Mouse (Mus musculus): ENCODE measurements around the gene Rabggta. TPM values are rescaled to one million over a fixed set of nuclear protein-coding genes. Genes with fewer than 3 reads are reported as not detected.
A peak's percentile ranks its signal among the peaks of the same experiment; 100 is the strongest.

Rabggta gene
- 10 to 100 TPM; 10.4 to 11.5 TPM for total RNA-seq (2021)
- long read RNA-seq, experiment 1, transcript Rabggta-202 (17 exons, 1,886 nt), result major isoform, 22 of 28 reads
- long read RNA-seq, experiment 1, partial matches to known transcripts, result 1 of 28 reads
- long read RNA-seq, experiment 1, other reads (novel, unspliced or antisense), result 0 of 28 reads
- long read RNA-seq, experiment 2, transcript Rabggta-202 (17 exons, 1,886 nt), result major isoform, 9 of 17 reads
- long read RNA-seq, experiment 2, partial matches to known transcripts, result 1 of 17 reads
- long read RNA-seq, experiment 2, other reads (novel, unspliced or antisense), result 1 of 17 reads

DNA sequence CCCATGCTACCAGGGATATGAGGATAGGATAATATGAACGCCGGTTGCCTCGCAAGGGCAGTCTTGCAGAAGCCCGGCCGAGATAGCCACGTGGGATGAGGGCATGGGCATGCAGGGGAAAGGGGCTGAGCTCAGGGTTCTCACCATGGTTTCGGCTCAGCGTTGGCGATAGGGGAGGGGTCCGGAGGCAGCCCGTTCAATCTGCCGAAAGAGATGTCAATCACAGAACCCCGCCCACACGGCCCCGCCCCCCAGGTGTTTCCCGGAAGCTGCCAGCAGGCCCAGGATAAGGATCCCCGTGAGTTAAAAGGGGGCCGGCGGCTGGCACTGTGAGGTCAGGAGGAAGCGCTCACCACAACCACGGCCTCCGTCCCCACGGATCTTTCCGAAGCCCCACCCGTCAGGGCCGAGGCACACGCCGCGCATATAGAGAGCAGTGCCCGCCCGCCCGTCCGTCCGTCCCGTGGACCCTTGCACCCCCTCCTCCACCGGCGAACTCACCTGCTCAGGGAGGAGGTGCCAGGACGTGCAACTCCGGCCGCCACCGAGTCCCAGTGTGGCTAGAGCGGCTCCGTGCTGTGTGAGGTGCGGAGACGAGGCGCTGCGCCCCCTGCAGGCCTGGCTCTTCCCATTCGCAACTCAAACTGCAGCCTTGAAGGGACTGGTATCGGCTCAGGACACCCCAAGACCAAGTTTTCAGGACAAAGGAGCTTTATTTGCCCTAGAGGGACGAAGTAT is at the start of gene Rabggta:
Rabggta (minus strand) TSS at position 564 of the 738 bp plus-strand sequence.
- DNase-seq (ENCODE audit: low spot score), result peak; percentile 88

DNA sequence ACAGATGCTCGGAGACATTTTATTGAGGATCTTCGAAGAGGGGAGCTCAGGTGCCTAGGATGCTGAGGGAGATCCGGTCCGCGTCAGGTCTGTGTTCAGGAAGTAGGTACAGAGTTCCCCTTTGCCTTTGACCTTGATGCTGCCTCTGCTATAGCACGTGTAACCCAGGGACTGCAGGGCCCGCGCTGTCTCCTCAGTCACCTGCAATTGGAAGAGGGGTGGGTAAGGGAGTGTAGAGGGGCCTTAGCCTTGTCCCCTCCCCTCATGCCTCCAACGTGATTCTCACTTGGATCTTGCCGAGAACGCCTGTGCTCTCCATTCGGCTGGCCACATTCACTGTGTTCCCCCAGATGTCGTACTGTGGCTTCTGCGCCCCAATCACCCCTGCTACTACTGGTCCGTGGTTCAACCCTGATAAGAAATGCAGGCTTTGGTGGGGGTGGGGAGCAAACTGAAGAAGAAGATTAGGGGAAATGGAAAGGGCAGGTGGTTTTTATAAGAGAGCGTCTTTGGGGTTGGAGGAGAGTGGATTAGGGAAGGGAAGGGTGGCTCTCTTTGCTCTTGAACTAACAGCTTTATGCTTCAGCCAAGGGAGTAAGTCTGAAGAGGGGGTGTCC is 47.1 kb upstream of the Rabggta start:
- DNase-seq (ENCODE audit: low spot score), result no peak

DNA sequence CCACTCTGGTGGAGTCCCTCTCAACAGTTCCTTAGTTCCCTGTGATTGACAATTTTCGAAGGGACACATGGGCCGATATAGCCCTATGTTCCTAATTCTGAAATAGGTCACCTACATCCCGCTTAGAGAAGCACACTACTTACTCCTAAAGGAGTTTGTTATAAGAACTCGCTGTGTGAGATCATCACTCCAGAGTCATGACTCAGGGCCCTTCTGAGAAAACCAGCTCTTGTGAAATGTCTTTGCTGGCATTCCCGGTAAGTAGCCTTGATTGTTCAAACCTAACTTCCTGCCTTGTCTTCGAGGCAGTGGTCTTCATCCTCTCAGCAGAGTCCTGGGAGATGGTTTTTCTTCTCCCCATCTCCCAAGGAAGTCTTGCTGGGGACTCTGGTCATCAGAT is 46.5 kb upstream of the Rabggta start:
- DNase-seq (ENCODE audit: low spot score), result no peak

DNA sequence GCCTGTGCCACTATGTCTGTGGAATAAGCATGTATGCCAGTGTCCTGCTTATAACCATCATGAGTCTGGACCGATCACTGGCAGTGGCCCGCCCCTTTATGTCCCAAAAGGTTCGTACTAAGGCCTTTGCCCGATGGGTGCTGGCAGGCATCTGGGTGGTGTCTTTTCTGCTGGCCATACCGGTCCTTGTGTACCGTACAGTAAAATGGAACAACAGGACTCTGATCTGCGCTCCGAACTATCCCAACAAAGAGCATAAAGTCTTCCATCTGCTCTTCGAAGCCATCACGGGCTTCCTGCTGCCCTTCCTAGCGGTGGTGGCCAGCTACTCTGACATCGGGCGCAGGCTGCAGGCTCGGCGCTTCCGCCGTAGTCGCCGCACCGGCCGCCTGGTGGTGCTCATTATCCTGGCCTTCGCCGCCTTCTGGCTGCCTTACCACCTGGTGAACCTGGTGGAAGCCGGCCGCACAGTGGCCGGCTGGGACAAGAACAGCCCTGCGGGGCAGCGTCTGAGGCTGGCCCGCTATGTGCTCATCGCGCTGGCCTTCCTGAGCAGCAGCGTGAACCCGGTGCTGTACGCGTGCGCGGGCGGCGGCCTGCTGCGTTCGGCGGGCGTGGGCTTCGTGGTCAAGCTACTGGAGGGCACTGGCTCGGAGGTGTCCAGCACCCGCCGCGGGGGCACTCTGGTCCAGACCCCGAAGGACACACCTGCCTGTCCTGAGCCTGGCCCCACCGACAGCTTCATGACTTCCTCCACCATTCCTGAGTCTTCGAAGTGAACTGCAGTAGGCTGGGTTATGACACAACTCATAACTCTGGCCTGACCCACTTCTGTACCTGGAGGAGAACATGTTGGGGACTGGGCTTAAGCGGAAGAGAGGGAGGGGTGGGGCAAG is 45.7 kb upstream of the Rabggta start:
- DNase-seq (ENCODE audit: low spot score), result no peak

DNA sequence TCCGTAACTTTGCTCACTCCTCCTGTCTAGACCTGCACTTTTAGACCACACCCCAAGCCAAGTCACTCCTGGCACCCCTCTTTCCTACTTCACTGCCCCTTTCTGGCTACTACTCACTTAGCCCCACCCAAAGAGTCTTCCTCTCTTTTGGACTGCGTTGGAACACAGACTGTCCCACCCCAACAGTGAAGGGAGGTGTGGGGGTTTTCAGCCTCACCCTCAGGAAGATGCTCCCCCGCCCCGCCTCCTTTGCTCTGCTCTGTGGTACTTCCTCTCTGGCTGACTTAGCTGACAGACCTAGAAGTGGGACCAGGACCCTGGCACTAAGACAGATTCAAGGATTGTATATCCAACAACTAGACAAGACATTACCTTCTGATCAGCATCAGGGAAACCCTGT is 43.6 kb upstream of the Rabggta start, which contains the start of gene Ltb4r1:
Ltb4r1 (plus strand) TSS at position 267 of the 400 bp plus-strand sequence.
- DNase-seq (ENCODE audit: low spot score), result no peak

DNA sequence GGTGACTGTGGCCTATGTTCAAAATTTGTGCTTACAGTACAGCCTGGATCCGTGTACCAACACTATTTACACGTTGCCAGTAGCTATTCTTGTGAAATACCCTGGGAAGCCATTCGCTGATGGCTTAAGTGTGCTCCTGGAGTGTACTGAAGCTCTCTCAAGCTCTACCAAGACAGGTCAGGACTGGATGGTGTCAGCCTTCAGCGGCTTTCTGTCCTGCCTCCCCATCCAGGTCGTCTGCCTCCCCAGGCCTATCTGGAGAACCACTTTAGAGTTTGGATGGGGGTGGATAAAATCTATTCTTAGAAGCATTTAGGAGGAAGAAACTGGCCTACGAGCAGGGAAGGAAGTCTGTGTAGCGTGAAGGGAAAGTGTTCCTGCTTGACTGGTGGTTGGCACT is 41.1 kb upstream of the Rabggta start:
- no peak for DNase-seq (ENCODE audit: low spot score)

DNA sequence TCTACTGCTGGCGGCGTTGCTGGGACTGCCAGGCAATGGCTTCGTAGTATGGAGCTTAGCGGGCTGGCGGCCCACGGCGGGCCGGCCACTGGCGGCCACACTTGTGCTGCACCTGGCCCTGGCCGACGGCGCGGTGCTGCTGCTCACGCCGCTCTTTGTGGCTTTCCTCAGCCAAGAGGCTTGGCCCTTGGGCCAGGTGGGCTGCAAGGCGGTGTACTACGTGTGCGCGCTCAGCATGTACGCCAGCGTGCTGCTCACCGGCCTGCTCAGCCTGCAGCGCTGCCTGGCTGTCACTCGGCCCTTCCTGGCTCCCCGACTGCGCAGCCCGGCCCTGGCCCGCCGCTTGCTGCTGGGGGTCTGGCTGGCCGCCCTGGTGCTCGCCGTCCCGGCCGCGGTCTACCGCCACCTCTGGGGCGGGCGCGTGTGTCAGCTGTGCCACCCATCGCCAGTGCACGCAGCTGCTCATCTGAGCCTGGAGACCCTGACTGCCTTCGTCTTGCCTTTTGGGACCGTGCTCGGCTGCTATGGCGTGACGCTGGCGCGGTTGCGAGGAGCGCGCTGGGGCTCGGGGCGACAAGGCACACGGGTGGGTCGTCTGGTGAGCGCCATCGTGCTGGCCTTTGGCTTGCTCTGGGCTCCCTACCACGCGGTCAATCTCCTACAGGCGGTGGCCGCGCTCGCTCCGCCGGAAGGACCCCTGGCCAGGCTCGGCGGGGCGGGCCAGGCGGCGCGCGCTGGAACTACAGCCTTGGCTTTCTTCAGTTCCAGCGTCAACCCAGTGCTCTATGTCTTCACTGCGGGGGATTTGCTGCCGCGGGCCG is 40.1 kb upstream of the Rabggta start:
- peak; percentile 29 for DNase-seq (ENCODE audit: low spot score)

DNA sequence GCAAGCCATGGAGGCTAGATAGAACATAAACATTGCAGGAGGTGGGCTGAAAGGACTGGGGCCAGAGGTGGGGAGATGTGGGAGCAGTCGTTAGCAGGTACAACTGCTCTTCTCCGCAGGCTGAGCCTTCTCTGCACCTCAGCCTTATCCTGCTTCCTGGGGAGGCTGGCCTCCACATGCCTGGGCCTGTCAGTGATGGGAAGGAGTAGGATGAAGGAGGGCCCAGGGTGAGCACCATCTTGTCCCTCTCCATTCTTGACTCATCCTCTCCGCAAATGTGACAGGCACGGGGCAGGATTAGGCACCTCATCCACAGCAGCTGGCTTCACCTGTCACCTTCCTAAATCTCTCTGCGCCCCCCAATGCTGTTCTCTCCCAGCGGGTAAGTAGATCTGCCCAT is 39.1 kb upstream of the Rabggta start, which contains the start of gene Ltb4r2:
Ltb4r2 (plus strand) TSS at position 266 of the 400 bp plus-strand sequence.
- DNase-seq (ENCODE audit: low spot score), result no peak

DNA sequence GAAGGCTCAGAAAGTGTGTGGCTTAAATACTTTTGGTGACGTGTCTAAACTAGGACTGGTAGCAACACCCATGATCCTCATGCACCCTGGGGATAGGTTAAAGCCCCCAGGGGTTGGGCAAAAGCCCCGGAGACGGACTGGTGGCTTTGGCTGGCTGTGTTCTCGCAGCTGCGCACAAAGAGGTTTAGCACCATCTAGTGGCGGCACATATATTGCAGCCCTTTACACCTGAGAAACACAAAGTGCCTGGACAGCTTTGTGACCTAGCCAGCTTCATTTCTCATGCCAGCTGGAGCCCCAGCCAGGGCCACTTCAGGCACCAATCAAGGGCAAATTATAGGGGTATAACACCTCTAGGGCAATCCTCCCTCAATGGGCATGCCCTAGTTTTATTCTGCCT is 38.1 kb upstream of the Rabggta start:
- peak; percentile 85 for DNase-seq (ENCODE audit: low spot score)

DNA sequence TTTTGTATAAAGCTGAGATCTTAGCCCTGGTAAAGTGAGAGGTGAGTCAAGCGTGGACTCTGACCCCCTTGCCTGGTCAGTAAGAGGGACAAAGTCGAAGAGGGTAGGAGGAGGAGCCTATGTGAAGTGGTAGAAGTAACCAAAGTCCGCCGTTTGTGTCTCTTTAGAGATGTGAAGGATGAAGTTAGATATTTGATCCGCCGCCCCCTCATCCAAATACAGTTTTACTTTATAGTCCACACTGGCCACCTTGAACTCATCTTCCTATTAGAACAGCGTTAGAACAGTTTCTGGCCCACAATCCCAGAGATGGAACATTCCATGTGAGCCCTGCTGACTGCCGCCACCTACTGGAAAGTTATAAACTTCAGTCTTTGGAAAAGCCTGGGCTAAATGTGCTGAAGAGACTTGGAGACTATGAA is 36.3 kb upstream of the Rabggta start, which contains the start of gene Cideb:
Cideb (minus strand) TSS at position 96 of the 422 bp plus-strand sequence.
- DNase-seq (ENCODE audit: low spot score), result peak; percentile 52

DNA sequence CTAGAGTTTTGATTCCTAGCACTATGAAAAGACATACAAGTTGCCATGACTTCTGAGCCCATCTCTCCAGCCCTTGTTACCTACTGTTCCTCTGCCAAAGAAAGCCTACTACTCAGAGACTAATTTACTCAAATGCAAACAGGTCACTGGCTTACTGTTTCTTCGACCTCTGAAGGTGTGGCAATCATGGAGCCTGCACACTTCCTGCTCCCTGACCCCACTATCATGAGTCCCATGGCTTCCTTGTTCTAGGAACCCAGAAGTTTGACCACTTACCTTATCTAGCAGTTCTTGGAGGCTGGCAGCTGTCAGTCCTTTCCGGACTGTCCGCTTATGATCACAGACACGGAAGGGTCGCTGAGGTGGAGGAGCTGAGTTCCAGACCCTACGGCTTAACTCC is 35.5 kb upstream of the Rabggta start:
- no peak for DNase-seq (ENCODE audit: low spot score)

DNA sequence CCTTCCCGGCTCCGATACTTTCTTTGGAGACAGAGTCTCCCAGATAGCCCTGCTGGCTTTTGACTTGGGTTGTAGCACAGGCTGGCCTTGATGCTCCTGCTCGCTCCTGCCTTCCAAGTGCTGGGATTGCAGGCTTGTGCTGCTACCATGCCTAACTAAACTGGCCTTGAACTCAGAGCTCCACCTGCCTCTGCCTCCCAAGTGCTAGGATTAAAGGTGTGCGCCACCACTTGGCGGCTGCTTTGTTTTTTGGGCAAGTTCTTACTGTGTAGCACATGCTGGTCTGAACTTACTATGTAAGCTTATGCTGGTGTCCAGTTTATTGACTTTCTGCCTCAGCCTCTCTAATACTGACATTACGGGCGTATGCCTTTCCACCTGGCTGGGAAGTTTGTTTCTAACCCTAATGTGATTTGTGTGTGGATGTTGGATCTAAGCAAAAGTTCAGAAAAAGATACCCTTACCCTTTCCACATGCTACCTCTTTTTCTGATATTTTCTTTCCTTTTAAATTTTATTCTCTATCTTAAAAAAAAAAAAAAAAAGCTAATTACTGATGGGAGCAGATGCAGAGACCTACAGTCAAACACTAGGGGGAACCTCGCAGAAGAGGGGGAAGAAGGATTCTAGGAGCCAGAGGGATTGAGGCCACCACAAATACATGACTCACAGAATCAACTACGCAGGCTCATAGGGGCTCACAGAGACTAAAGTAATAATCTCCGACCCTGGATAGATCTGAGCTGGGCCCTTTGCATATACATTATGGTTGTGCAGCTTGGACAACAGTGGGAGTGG is 25.2 kb upstream of the Rabggta start:
- DNase-seq (ENCODE audit: low spot score), result no peak

DNA sequence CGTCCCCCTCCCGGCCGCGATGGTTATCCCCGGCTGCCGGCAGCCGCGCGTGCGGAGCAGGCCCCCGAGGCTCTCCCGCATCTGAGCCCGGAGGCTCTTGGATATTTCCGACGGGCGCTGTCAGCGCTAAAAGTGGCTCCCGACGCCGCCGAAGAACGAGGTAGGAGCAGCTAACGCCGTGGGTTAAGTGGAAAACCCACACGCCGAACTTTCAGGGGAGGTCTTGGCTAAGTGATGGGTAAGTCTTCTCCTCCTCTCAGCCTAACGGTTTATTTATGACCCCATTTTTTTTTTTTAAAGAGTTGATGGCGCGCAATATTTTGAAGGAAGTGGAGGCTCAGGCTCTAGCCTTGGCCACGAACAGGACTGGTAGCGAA is 23.8 kb upstream of the Rabggta start:
- DNase-seq (ENCODE audit: low spot score), result no peak

DNA sequence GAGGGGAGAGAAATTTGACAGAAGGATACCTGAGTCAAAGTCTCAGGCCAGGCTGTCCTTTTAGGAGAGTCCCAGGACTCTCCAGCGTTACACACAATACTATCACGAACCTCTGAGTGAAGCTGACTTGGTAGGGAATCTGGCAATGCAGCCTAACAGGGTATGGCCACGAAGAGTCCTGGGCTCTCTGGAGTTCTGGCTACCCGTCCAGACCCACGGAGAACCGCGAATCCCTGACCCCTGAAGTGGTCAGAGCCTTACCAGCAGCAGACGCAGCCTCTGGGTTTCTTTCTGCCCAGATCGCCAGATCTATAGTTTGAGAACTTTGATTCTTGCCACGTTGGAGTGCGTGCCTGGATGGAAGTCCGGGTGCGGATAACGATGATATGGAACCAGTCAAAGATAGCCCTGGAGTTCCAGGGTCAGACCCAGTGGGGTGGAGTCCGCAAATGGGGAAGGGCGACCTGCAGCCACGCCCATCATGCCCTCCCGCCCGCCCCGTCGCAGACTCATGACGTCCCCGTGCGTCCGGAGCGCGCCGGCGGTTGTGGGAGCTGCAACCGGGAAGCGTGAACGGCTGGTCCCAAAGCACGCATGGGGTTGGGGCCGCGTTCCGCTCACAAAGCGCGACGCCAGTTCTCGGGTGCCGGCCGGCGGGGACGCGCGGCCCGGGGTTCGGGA is 23.3 kb upstream of the Rabggta start, which contains the start of the genes Dhrs1 and Nop9:
Dhrs1 (minus strand) TSS at position 511 of the 681 bp plus-strand sequence.
Nop9 (plus strand) TSS at position 514 of the 681 bp plus-strand sequence.
- peak; percentile 85 for DNase-seq (ENCODE audit: low spot score)

DNA sequence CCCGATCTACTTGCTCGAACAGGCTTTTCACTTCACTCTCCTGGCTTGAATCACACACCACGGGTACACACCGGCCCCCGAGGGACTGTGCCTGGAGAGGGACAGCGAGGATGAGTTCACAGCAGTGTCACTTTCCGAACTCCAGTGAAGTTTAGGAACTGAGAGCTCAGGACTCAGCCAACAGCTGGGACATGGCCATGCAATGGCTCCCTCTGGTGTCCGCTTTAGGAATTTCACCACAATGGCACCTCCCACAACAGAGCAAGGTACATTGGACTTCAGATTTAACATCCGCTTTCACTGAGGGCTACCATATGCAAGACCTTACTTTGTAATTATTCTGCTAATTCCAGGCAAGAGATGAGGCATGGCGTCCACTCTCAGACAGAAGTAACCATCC is 21.6 kb upstream of the Rabggta start:
- peak; percentile 89 for DNase-seq (ENCODE audit: low spot score)

DNA sequence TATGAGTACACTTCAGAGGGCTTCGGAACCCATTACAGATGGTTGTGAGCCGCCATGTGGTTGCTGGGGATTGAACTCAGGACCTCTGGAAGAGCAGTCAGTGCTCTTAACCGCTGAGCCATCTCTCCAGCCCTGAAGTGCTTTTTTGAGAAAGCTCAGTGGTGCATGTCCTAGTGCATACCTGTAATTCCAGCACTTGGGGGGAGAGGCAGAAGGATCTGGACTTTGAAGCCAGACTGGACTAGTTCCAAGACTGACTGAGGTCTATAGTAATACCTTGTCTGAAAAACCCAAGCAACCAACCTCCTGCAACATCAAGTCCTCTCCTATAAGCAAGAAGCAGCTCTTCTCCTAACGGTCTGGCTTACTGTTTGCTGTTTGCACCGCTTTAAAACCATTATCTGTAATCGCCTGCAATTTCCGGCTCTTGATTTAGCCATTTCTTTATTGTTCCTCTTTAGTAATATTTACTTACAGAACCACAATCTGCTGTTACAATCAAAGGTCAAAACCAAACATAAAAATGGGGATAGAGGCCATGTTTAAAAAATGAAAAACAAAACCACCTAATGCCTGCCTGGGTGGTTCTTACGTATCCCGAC is 15.1 kb upstream of the Rabggta start:
- DNase-seq (ENCODE audit: low spot score), result no peak

DNA sequence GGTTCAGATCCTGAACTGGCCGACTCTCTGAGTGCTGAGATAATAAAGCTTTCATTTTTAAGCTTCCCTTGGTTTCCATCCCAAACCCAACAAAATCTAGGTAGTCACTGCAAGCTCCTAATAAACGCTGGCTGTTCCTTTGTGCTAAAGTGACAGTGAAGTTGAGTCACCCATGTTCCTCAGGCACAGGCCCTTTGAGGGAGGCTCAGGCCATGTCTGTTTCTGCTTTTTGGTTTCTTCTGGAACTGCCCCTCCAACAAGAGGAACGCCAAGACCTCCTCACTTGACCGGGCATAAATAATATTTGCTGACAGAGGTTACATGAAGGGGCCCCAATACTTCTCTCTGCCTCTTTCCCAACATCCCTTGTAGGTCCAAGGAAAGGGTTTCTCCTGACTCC is 13.7 kb upstream of the Rabggta start:
- DNase-seq (ENCODE audit: low spot score), result no peak

DNA sequence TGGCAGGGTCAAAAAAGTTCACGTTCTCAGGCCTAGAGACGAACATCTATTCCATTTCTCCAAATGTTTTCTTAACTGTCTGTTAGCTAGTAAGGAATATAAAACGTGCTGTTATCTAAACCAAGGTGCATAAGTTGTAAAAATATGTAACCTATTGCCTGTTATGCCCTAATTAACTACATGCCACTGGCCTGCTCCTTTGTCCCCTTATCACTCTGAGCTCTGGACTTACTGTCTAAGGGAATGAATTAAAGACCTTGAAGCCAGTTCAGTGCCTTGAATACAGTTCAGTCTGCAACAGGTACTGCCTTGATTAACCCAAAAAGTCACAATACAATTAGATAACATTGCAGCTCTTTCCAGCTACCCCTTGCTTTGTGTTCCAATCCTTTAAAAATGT is 13.3 kb upstream of the Rabggta start:
- DNase-seq (ENCODE audit: low spot score), result no peak

All from gastrocnemius, adult 18-20 months (tissue).